13 mouse cellular contexts compared by ENCODE assay signal in the genomic region with DNA sequence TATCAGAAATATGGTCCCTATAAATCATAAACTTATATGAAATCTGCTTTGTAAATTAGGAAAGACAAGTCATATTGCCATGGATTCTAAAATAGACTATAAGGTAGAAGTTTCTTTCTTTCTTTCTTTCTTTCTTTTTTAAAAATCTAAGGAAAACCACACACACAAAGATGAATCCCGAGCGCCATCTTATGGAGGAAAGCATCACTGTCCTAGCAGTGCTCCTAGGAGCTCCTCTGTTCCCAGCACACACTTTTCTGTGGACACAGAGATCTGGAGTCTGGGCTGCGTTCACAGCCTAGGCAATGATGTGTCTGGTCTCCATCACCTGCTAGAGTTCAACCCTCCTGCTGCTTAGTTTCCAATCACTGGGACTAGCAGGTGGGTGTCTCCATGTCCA.
A peak's percentile ranks its signal among the peaks of the same experiment; 100 is the strongest.
DNase-seq lines count a peak whose midpoint lies in the region; ATAC-seq lines count a peak whose summit lies in the region.
"Had no signal": no experiment of that assay in that cellular context is flagged by ENCODE, and none has a peak within 500 bp of the region (broad histone marks: within the 10 kb centered on the region; RNA-seq: fewer than 3 reads in every experiment).

No protein-coding gene starts in this region.

- WGBS in hindbrain, embryonic 10.5 days: 26% methylated on average over 3 of the region's 3 CpGs
- WGBS in hindbrain, embryonic 14.5 days: 31% methylated on average over 3 of the region's 3 CpGs

- no peak overlapping the region for H3K9ac ChIP-seq in hindbrain, embryonic 14.5 days
- H3K9ac ChIP-seq: limb, embryonic 13.5 days had no signal

- no peaks in the 10 kb centered on the region for H3K4me1 ChIP-seq in hindbrain, embryonic 10.5 days (replicated peaks)
- no peaks in the 10 kb centered on the region for H3K4me1 ChIP-seq in hindbrain, embryonic 14.5 days (replicated peaks; ENCODE audit: control insufficient read depth, insufficient read depth, low read length)
- H3K4me1 ChIP-seq: limb, embryonic 13.5 days; midbrain, embryonic 10.5 days had no signal

- H3K36me3 ChIP-seq in hindbrain, embryonic 10.5 days: no peaks in the 10 kb centered on the region
- H3K36me3 ChIP-seq in hindbrain, embryonic 14.5 days (replicated peaks; ENCODE audit: control insufficient read depth, insufficient read depth): no peaks in the 10 kb centered on the region
- H3K36me3 ChIP-seq: G1E; limb, embryonic 13.5 days; midbrain, embryonic 10.5 days had no signal

- H3K4me3 ChIP-seq in hindbrain, embryonic 10.5 days: no peak overlapping the region
- no peak overlapping the region for H3K4me3 ChIP-seq in hindbrain, embryonic 14.5 days (replicated peaks; ENCODE audit: low read length)
- H3K4me3 ChIP-seq: limb, embryonic 13.5 days; midbrain, embryonic 10.5 days had no signal

- no peak overlapping the region for H3K4me2 ChIP-seq in hindbrain, embryonic 14.5 days (replicated peaks)
- H3K4me2 ChIP-seq: limb, embryonic 13.5 days had no signal

- no peaks in the 10 kb centered on the region for H3K27me3 ChIP-seq in hindbrain, embryonic 10.5 days (ENCODE audit: insufficient read depth, poor library complexity, severe bottlenecking)
- H3K27me3 ChIP-seq in hindbrain, embryonic 14.5 days (ENCODE audit: control insufficient read depth, insufficient read depth, low read length): no peaks in the 10 kb centered on the region
- H3K27me3 ChIP-seq: limb, embryonic 13.5 days had no signal

- no peak for ATAC-seq in hindbrain, embryonic 14.5 days (ENCODE audit: low FRiP score)

- H3K9me3 ChIP-seq in hindbrain, embryonic 10.5 days: no peaks in the 10 kb centered on the region
- H3K9me3 ChIP-seq in hindbrain, embryonic 14.5 days (ENCODE audit: control insufficient read depth, low read length): no peaks in the 10 kb centered on the region
- H3K9me3 ChIP-seq: G1E; limb, embryonic 13.5 days; midbrain, embryonic 10.5 days had no signal

- DNase-seq in hindbrain, embryonic 10.5 days (ENCODE audit: low spot score): peak; percentile 29
- DNase-seq in hindbrain, embryonic 14.5 days (ENCODE audit: low spot score): no peak
- peak; percentile 7 for DNase-seq in ovary, postnatal 14 days (ENCODE audit: low spot score)
- DNase-seq in ovary, postnatal 10 days (ENCODE audit: low spot score): no peak
- peak; percentile 71 for DNase-seq in embryo, embryonic 10.5 days (ENCODE audit: low spot score)
- peak; percentile 1 to 5 for DNase-seq in right cerebral cortex, postnatal 36 days (ENCODE audit: low spot score in 2 of 2)
- no peak for DNase-seq in adrenal gland, adult 2 months
- no peak for DNase-seq in heart, adult 8-10 months (ENCODE audit: low spot score)
- DNase-seq: heart, adult 18-20 months; thymus, postnatal 14 days had no signal

- H3K27ac ChIP-seq in hindbrain, embryonic 10.5 days: no peak overlapping the region
- H3K27ac ChIP-seq in hindbrain, embryonic 14.5 days: no peak overlapping the region
- H3K27ac ChIP-seq: limb, embryonic 13.5 days; midbrain, embryonic 10.5 days had no signal

Comparison
In these comparisons a context has a peak if more than half of its experiments do, and no peak if none do; other contexts are left out.
1. DNase-seq: peak in hindbrain, embryonic 10.5 days (single experiment), ovary, postnatal 14 days (single experiment), embryo, embryonic 10.5 days (single experiment) and right cerebral cortex, postnatal 36 days (2 of 2); none in hindbrain, embryonic 14.5 days (single experiment), ovary, postnatal 10 days (single experiment), adrenal gland, adult 2 months (single experiment) and heart, adult 8-10 months (single experiment).